Mouse (Mus musculus) neural tube, embryonic 12.5 days (tissue): ENCODE measurements around the gene Slc36a2. TPM values are rescaled to one million over a fixed set of nuclear protein-coding genes. Genes with fewer than 3 reads are reported as not detected.

Source experiments
- ATAC-seq: fragments of 200-750 bp; cut with Nextera tagmentation; 2 replicates; pipeline ENCODE4 v1.8.0; 2017; ENCODE audit warnings: low read depth, mild to moderate bottlenecking, moderate TSS enrichment, moderate library complexity; ENCODE audit not compliant: low FRiP score
- H3K27ac ChIP-seq: fragments of 300-500 bp; sonication (generic); 2 replicates; pipeline ENCODE4 v1.5.1; 2016
- H3K27me3 ChIP-seq: fragments of 300-500 bp; sonication (generic); replicated peaks from 2 replicates; pipeline ENCODE4 v1.6.1; 2016; ENCODE audit warnings: mild to moderate bottlenecking
- H3K36me3 ChIP-seq: fragments of 300-500 bp; sonication (generic); 2 replicates; pipeline ENCODE4 v1.6.1; 2016; ENCODE audit warnings: mild to moderate bottlenecking
- H3K4me1 ChIP-seq: fragments of 300-500 bp; sonication (generic); 2 replicates; pipeline ENCODE4 v1.6.1; 2016
- H3K4me2 ChIP-seq: fragments of 300-500 bp; sonication (generic); replicated peaks from 2 replicates; pipeline ENCODE4 v1.6.1; 2016; ENCODE audit warnings: mild to moderate bottlenecking
- H3K4me3 ChIP-seq: fragments of 300-500 bp; sonication (generic); 2 replicates; pipeline ENCODE4 v1.5.1; 2016
- H3K9ac ChIP-seq: fragments of 300-500 bp; sonication (generic); 2 replicates; pipeline ENCODE4 v1.6.1; 2016; ENCODE audit warnings: mild to moderate bottlenecking
- H3K9me3 ChIP-seq: fragments of 300-500 bp; sonication (generic); 2 replicates; pipeline ENCODE4 v1.6.1; 2016; ENCODE audit warnings: mild to moderate bottlenecking
- WGBS: fragments of 180-500 bp; shearing (Covaris S2); methylation state at CpG from one replicate; pipeline ENCODE4 v1.1.7; 2016; 5-methylcytosine and 5-hydroxymethylcytosine counted together
- polyA plus RNA-seq: library from polyadenylated mRNA; unstranded; fragments of >200 nt; fragmentation: Nextera tagmentation; extraction: Ambion mirVana; gene quantifications from 2 replicates; pipeline ENCODE4 v1.2.1, GENCODE M21; 2016

Gene Slc36a2
- polyA plus RNA-seq, 1 experiment from 2014 or later = 0.81 TPM

DNA sequence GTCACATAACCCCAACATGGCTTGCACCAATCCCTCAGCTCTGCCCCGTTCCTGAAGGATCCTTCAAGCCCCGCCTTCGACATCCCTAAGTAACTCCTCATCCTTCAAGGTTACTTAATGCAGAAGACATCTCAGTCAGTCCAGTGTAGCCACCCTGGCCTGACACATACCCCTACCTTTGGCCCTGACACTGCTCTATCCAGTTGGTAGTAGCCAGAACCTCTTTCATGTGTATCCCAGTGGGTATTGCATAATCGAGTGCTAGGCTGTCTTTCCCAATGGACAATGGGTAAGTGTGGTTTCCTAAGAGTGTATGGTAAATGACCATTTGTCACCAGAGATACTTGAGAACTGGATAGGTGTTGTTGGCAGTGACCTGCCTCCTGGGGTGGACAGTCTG lies 6.0 kb downstream of the Slc36a2 start:
- H3K4me1 ChIP-seq = no peaks in the 10 kb centered on the region
- no peaks in the 10 kb centered on the region for H3K36me3 ChIP-seq
- H3K9ac ChIP-seq = no peak overlapping the region
- 80% methylated on average over 4 of the region's 4 CpGs for WGBS
- H3K27ac ChIP-seq = no peak overlapping the region
- no peak for ATAC-seq
- H3K4me3 ChIP-seq = no peak overlapping the region
- no peak overlapping the region for H3K4me2 ChIP-seq
- H3K27me3 ChIP-seq = no peaks in the 10 kb centered on the region
- no peaks in the 10 kb centered on the region for H3K9me3 ChIP-seq

DNA sequence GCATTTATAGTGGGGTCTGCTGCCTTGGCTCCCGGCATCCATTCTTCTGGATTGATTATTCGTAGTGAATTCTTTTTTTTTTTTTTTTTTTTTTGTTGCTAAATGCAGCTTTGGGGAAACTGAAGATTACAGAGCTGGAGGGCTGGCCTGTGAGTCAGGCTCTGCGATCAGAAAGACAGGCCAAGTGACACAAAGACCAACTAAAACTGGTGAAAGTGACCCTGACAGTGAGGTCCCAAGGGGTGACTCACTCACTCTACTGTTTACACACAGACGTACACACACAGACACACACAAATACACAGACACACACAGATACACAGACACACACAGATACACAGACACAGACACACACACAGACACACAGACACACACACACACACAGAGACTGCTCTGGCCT lies 14.4 kb downstream of the Slc36a2 start:
- Histone ChIP-seq H3K9ac (no peak overlapping the region), H3K27me3 (no peaks in the 10 kb centered on the region), H3K4me2 (no peak overlapping the region), H3K27ac (no peak overlapping the region), H3K36me3 (no peaks in the 10 kb centered on the region), H3K4me1 (no peaks in the 10 kb centered on the region), H3K4me3 (no peak overlapping the region), H3K9me3 (no peaks in the 10 kb centered on the region)
- 85% methylated on average over 4 of the region's 4 CpGs for WGBS
- no peak for ATAC-seq

DNA sequence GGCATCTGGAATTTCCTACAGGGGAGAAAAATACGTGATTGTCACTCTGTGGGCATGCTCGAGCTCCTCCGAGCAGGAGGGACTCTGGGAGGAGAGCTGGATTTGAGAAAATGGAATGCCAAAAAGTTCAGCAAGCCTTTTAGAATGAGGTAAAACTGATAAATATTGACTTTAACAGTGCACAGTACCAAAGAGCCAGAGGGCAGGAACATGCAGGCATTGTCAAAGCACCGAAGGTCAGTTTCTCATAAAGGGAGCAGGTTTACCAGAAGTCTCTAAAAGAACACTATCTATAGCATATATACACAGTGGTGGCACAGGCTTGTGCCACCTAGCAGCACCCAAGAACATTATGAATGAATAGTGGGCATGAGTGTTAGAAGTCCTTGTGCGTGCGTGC lies 16.0 kb downstream of the Slc36a2 start:
- Histone ChIP-seq H3K4me1 (no peaks in the 10 kb centered on the region), H3K27me3 (no peaks in the 10 kb centered on the region), H3K9ac (no peak overlapping the region), H3K4me2 (no peak overlapping the region), H3K27ac (no peak overlapping the region), H3K9me3 (no peaks in the 10 kb centered on the region), H3K36me3 (no peaks in the 10 kb centered on the region), H3K4me3 (no peak overlapping the region)
- ATAC-seq = no peak
- 90% methylated on average over 6 of the region's 6 CpGs for WGBS

GRCm38 (mm10) chr11:55168504-55168903 lies 16.4 kb downstream of the Slc36a2 start:
- Histone ChIP-seq H3K4me2 (no peak overlapping the region), H3K27ac (no peak overlapping the region), H3K4me3 (no peak overlapping the region), H3K9me3 (no peaks in the 10 kb centered on the region), H3K36me3 (no peaks in the 10 kb centered on the region), H3K9ac (no peak overlapping the region), H3K4me1 (no peaks in the 10 kb centered on the region), H3K27me3 (no peaks in the 10 kb centered on the region)
- 81% methylated on average over 4 of the region's 4 CpGs for WGBS
- no peak for ATAC-seq

DNA sequence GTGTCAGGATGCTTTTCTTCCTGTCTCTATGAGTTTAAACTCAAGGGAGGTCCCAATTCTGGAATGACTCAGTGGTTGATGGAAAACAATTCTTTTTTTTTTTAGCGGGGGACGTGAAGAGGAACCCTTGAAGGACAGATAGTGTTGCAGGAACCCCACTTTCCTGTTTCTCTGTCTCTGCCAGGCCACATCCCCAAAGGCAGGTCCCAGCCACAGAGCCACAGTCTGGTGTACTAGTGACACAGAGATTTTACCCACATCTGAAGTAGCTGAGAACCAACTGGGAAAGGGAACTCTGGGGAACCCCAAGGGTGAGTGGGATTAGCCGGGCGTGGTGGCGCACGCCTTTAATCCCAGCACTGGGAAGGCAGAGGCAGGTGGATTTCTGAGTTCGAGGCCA lies 19.1 kb downstream of the Slc36a2 start:
- H3K9ac ChIP-seq = no peak overlapping the region
- H3K4me3 ChIP-seq = no peak overlapping the region
- 89% methylated on average over 7 of the region's 7 CpGs for WGBS
- H3K36me3 ChIP-seq = no peaks in the 10 kb centered on the region
- H3K27ac ChIP-seq = no peak overlapping the region
- no peaks in the 10 kb centered on the region for H3K27me3 ChIP-seq
- no peaks in the 10 kb centered on the region for H3K4me1 ChIP-seq
- ATAC-seq = no peak
- no peaks in the 10 kb centered on the region for H3K9me3 ChIP-seq
- no peak overlapping the region for H3K4me2 ChIP-seq

DNA sequence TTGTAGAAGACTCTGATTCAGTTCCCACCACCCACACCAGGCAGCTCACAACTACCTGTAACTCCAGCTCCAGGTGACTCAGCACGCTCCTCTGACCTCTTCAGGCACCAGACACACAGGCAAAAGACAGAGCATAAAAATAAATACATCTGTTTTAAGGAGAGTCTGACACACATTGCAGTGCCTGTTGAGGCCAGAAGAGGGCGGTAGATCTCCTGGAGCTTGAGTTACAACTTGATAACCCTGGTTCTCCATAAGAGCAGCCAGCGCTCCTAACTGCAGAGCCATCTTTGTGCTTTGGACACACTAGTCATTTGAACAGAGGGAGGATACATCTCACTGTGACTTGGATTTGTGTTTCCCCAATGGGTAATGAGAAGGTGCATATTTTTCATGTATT lies 20.2 kb downstream of the Slc36a2 start:
- Histone ChIP-seq H3K4me3 (no peak overlapping the region), H3K27me3 (no peaks in the 10 kb centered on the region), H3K9ac (no peak overlapping the region), H3K27ac (no peak overlapping the region), H3K4me2 (no peak overlapping the region), H3K4me1 (no peaks in the 10 kb centered on the region), H3K9me3 (no peaks in the 10 kb centered on the region), H3K36me3 (no peaks in the 10 kb centered on the region)
- ATAC-seq = no peak
- WGBS = 53% methylated on average over 3 of the region's 3 CpGs

DNA sequence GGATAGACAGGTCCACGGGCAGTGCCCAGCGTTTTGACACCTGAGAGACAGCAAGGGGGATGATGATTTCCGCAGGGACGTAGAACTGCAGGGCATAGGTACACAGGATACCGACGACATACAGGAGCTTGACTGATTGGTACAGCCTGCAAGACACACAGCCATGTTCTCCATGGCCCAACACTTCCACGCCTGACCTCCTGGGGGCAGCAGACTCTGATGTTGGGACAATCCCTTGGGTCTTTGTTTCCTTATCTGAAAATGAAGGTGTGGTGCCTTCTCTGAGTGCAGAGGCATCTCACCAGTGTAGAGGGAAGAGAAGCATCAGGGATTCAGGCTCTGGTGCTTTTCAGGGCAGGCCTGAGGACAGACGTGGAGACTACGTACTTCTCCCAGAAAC lies 22.2 kb downstream of the Slc36a2 start:
- 54% methylated on average over 9 of the region's 9 CpGs for WGBS
- ATAC-seq = no peak
- H3K27ac ChIP-seq = no peak overlapping the region
- H3K4me2 ChIP-seq = no peak overlapping the region
- H3K27me3 ChIP-seq = no peaks in the 10 kb centered on the region
- H3K4me1 ChIP-seq = no peaks in the 10 kb centered on the region
- no peak overlapping the region for H3K4me3 ChIP-seq
- no peak overlapping the region for H3K9ac ChIP-seq
- no peaks in the 10 kb centered on the region for H3K36me3 ChIP-seq
- no peaks in the 10 kb centered on the region for H3K9me3 ChIP-seq

DNA sequence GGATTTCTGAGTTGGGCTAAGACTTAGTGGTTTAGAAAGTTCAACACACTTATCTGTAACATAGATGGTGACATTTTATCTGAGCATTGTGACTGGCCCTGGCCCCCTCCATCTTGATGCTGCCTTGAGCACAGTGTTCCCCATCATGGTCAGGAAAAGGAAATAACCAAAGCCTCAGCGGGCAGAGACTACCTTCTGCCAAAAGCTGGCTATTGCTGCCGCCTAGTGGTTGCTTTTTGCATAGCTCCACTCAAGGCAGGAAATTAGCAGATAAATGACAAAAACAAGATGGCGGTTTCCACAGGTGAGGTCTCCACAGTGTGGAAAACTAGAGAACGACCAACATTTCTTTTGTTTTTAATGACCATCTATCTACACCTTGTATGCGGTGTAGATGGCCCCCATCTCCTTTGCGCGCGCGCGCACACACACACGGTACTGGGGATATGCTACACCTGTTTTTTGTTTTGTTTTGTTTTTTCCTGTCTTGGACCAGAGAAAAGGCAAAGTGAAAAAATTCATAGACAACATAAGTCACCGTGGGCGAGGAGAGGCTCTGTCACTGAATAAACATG lies 26.0 kb downstream of the Slc36a2 start:
- H3K27me3 ChIP-seq = no peaks in the 10 kb centered on the region
- H3K9me3 ChIP-seq = no peaks in the 10 kb centered on the region
- ATAC-seq = no peak
- no peak overlapping the region for H3K9ac ChIP-seq
- H3K4me2 ChIP-seq = no peak overlapping the region
- H3K4me3 ChIP-seq = no peak overlapping the region
- H3K36me3 ChIP-seq = no peaks in the 10 kb centered on the region
- H3K4me1 ChIP-seq = no peaks in the 10 kb centered on the region
- 55% methylated on average over 13 of the region's 13 CpGs for WGBS
- no peak overlapping the region for H3K27ac ChIP-seq

- Histone ChIP-seq H3K9me3 (no peaks in the 10 kb centered on the region), H3K4me1 (no peaks in the 10 kb centered on the region), H3K36me3 (no peaks in the 10 kb centered on the region), H3K4me3 (no peak overlapping the region), H3K27me3 (no peaks in the 10 kb centered on the region), H3K4me2 (no peak overlapping the region), H3K9ac (no peak overlapping the region), H3K27ac (no peak overlapping the region)
- ATAC-seq = no peak
- 81% methylated on average over 6 of the region's 6 CpGs for WGBS
Measured at GRCm38 (mm10) chr11:55155070-55155421, 29.8 kb downstream of the Slc36a2 start.

DNA sequence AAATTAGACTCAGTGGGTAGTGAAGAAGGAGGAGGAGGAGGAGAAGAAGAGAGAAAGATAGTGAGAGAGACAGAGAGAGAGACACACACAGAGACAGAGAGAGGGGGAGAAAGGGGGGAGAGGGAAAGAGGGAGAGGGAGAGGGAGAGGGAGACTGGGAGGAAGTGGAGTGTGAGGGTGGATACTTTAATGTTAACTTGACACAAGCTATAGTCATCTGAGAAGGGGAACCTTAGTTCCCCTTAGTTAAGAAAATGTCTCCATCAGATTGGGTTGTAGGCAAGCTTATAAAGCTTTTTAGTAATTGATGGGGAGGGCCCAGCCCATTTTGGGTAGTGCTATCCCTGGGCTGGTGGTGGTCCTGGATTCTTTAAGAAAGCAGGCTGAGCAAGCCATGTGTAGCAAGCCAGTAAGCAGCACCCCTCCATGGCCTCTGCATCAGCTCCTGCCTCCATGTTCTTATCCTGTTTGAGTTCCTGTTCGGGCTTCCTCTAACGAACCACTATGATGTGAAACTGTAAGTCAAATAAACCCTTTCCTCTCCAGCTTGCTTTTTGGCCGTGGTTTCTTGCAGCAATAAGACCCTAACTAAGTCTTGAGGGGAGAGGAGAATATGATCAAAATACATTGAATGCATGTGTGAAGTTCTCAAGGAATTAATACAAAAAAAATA lies 30.3 kb downstream of the Slc36a2 start:
- Histone ChIP-seq H3K4me1 (no peaks in the 10 kb centered on the region), H3K27me3 (no peaks in the 10 kb centered on the region), H3K4me3 (no peak overlapping the region), H3K4me2 (no peak overlapping the region), H3K27ac (no peak overlapping the region), H3K36me3 (no peaks in the 10 kb centered on the region), H3K9ac (no peak overlapping the region), H3K9me3 (no peaks in the 10 kb centered on the region)
- ATAC-seq = no peak
- 81% methylated on average over 3 of the region's 3 CpGs for WGBS

GRCm38 (mm10) chr11:55151608-55152007 lies 33.3 kb downstream of the Slc36a2 start, which contains the start of gene Slc36a3:
Gene Slc36a3, minus strand, starts transcription at chr11:55151708.
- H3K9ac ChIP-seq = no peak within 1 kb of the TSS
- H3K9me3 ChIP-seq = no peaks in the 10 kb centered on the region
- no peaks in the 10 kb centered on the region for H3K27me3 ChIP-seq
- H3K36me3 ChIP-seq = no peaks in the 10 kb centered on the region
- no peaks in the 10 kb centered on the region for H3K4me1 ChIP-seq
- H3K27ac ChIP-seq = no peak within 1 kb of the TSS
- no peak for ATAC-seq
- WGBS = 80% methylated on average over 3 of the region's 3 CpGs
- no peak within 1 kb of the TSS for H3K4me3 ChIP-seq
- H3K4me2 ChIP-seq = no peak within 1 kb of the TSS

GRCm38 (mm10) chr11:55148461-55148860 lies 36.4 kb downstream of the Slc36a2 start:
- Histone ChIP-seq H3K4me2 (no peak overlapping the region), H3K4me3 (no peak overlapping the region), H3K27me3 (no peaks in the 10 kb centered on the region), H3K9me3 (no peaks in the 10 kb centered on the region), H3K27ac (no peak overlapping the region), H3K36me3 (no peaks in the 10 kb centered on the region), H3K4me1 (no peaks in the 10 kb centered on the region), H3K9ac (no peak overlapping the region)
- ATAC-seq = no peak
- 82% methylated on average over 4 of the region's 4 CpGs for WGBS

DNA sequence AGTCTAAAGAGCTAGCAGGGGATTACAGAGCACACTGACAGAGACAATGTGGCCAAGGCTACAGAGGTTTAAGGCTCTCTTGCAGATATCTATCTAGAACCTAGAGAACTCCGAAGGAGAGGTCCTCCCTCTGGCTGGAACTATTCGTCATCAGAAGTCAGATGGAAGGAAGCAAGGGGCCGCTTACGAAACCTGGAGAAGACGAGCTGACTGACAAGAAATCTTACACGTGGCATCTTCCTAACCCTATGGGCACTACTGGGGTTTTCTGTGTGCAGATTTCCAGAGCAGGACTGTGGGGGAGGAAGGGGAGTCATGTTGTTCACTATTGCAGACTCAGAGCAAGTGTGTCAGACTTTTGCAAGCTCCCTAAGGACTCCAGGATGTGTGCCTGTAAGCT lies 37.5 kb downstream of the Slc36a2 start:
- no peaks in the 10 kb centered on the region for H3K4me1 ChIP-seq
- no peak overlapping the region for H3K27ac ChIP-seq
- H3K36me3 ChIP-seq = no peaks in the 10 kb centered on the region
- no peaks in the 10 kb centered on the region for H3K27me3 ChIP-seq
- H3K4me3 ChIP-seq = no peak overlapping the region
- no peak overlapping the region for H3K4me2 ChIP-seq
- 76% methylated on average over 6 of the region's 6 CpGs for WGBS
- no peak overlapping the region for H3K9ac ChIP-seq
- no peak for ATAC-seq
- H3K9me3 ChIP-seq = no peaks in the 10 kb centered on the region
